Mouse (Mus musculus) heart, embryonic 12.5 days (tissue): ENCODE measurements around the gene Ppp4r3a. TPM values are rescaled to one million over a fixed set of nuclear protein-coding genes. Genes with fewer than 3 reads are reported as not detected.
"Not testable (repeated sequence)": the region's sequence is repeated elsewhere in the genome, so short reads cannot be mapped to it uniquely, and the experiment has no call there.

Experiments
- ATAC-seq: fragments of 200-750 bp; cut with Nextera tagmentation; 2 replicates; pipeline ENCODE4 v1.8.0; 2017; ENCODE audit warnings: moderate TSS enrichment, moderate library complexity; ENCODE audit not compliant: insufficient number of reproducible peaks, low FRiP score
- H3K27ac ChIP-seq: fragments of 300-500 bp; sonication (generic); 2 replicates; pipeline ENCODE4 v1.5.1; 2016; ENCODE audit warnings: mild to moderate bottlenecking, moderate library complexity; ENCODE audit not compliant: poor library complexity, severe bottlenecking
- H3K27me3 ChIP-seq: fragments of 300-500 bp; sonication (generic); replicated peaks from 2 replicates; pipeline ENCODE4 v1.6.1; 2016; ENCODE audit warnings: mild to moderate bottlenecking, moderate library complexity
- H3K36me3 ChIP-seq: fragments of 300-500 bp; sonication (generic); 2 replicates; pipeline ENCODE4 v1.6.1; 2016; ENCODE audit warnings: mild to moderate bottlenecking, moderate library complexity
- H3K4me1 ChIP-seq: fragments of 300-500 bp; sonication (generic); replicated peaks from 2 replicates; pipeline ENCODE4 v1.6.1; 2016; ENCODE audit warnings: mild to moderate bottlenecking
- H3K4me2 ChIP-seq: fragments of 300-500 bp; sonication (generic); 2 replicates; pipeline ENCODE4 v1.6.1; 2016; ENCODE audit warnings: mild to moderate bottlenecking, moderate library complexity
- H3K4me3 ChIP-seq: fragments of 300-500 bp; sonication (generic); 2 replicates; pipeline ENCODE4 v1.5.1; 2016; ENCODE audit warnings: mild to moderate bottlenecking
- H3K9ac ChIP-seq: fragments of 300-500 bp; sonication (generic); 2 replicates; pipeline ENCODE4 v1.6.1; 2016; ENCODE audit warnings: mild to moderate bottlenecking, moderate library complexity
- H3K9me3 ChIP-seq: fragments of 300-500 bp; sonication (generic); replicated peaks from 2 replicates; pipeline ENCODE4 v1.6.1; 2016; ENCODE audit warnings: mild to moderate bottlenecking, moderate library complexity
- WGBS: fragments of 180-500 bp; shearing (Covaris S2); methylation state at CpG from one replicate; pipeline ENCODE4 v1.1.7; 2016; 5-methylcytosine and 5-hydroxymethylcytosine counted together
- polyA plus RNA-seq: library from polyadenylated mRNA; unstranded; fragments of >200 nt; fragmentation: Nextera tagmentation; extraction: Ambion mirVana; gene quantifications from 2 replicates; pipeline ENCODE4 v1.2.1, GENCODE M21; 2016

Gene Ppp4r3a
- polyA plus RNA-seq, 1 experiment from 2014 or later, result 49.1 TPM

DNA sequence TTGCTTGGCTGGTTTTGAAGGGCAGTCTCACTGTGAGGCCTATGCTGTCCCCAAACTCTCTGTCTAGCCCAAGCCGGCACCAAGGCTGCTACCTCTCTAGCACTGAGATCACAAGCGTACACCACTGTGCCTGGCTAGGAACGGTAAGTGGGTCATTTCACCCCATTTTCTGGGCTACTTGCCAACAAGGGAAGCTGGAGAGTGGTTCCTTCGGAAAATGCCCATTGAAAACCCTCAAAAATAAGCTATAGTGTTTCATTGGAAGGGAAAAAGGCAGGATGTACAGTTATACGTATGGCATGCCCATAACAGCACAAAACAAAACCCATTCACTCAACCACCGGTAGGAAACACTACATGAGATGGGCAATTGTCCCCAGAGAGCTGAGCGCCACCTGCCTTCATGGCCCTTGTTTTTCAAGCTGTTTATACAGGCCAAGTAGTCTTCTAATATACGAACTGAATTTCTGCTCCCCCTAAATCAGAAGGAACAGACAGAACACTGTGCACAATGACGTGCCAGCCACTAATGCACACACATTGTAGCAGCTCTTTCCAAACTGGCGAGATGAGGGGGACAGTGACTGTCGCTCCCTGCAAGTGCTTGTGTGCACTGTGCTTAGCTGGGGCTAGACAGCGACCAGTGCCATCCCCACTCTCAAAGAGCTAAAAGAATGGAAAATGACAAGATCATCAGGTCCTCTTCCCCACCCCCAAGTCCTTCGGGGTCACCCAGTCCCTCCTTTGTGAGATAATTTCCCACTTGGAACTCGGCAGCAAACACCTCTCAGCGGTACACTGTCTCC, 63.1 kb downstream of the Ppp4r3a start:
- Histone ChIP-seq H3K4me3 (no peak overlapping the region), H3K27me3 (peaks cover 59% of the 10 kb centered on the region), H3K4me1 (peaks cover 22% of the 10 kb centered on the region), H3K36me3 (no peaks in the 10 kb centered on the region), H3K9ac (no peak overlapping the region), H3K27ac (no peak overlapping the region), H3K9me3 (0 out of 2 replicates have a peak, but pooled peaks cover 4% of the 10 kb centered on the region), H3K4me2 (no peak overlapping the region)
- ATAC-seq, result no peak
- 85% methylated on average over 15 of the region's 15 CpGs for WGBS

DNA sequence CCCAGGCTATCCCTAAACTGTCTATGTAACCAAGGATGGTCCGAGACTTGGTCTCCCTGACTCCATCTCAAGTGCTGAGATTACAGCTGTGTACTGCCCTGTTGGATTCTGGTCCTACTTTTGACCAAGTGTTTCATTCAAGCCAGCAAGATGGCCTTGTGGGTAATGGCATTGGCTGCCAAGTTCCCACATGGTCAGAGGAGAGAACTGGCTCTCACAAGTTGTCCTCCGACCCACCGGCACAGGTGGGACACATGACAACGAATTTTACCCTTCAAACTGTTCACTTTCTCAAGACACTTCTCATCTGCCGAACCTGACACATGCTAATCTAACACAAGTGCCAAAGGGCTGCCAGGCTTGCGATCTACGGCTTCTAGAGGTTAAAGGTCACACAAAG, 64.1 kb downstream of the Ppp4r3a start:
- 0 out of 2 replicates have a peak, but pooled peaks cover 4% of the 10 kb centered on the region for H3K9me3 ChIP-seq
- peaks cover 58% of the 10 kb centered on the region for H3K27me3 ChIP-seq

DNA sequence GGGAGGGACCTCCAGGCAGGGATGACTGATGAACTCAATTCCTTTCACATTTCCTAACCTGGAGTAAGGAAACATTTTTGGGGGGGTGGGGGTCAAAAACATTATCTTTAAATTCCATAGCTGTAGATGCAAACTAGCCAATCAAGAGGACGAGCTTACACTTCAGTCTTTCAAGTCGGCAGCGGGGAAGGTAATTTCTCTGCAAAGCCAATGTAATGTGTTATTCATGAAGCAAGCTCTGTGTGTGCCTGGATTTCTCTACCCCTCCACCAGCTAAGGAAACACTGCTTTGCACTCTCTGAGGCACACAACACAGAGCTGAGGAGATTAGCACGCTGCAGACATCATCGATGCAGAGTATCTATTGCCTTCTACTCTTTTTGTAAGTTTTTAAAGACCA, 64.5 kb downstream of the Ppp4r3a start:
- no peak for ATAC-seq
- Histone ChIP-seq H3K36me3 (no peaks in the 10 kb centered on the region), H3K27me3 (peaks cover 58% of the 10 kb centered on the region), H3K9ac (no peak overlapping the region), H3K27ac (no peak overlapping the region), H3K4me2 (no peak overlapping the region), H3K4me3 (no peak overlapping the region), H3K4me1 (peaks cover 16% of the 10 kb centered on the region), H3K9me3 (0 out of 2 replicates have a peak, but pooled peaks cover 4% of the 10 kb centered on the region)
- 81% methylated on average over 5 of the region's 5 CpGs for WGBS

More for the DNA sequence above, 64.1 kb downstream of the Ppp4r3a start:
- Histone ChIP-seq H3K4me1 (peaks cover 16% of the 10 kb centered on the region), H3K4me2 (no peak overlapping the region), H3K4me3 (no peak overlapping the region), H3K9ac (no peak overlapping the region), H3K27ac (no peak overlapping the region), H3K36me3 (no peaks in the 10 kb centered on the region)
- no peak for ATAC-seq
- WGBS, result 87% methylated on average over 7 of the region's 7 CpGs

DNA sequence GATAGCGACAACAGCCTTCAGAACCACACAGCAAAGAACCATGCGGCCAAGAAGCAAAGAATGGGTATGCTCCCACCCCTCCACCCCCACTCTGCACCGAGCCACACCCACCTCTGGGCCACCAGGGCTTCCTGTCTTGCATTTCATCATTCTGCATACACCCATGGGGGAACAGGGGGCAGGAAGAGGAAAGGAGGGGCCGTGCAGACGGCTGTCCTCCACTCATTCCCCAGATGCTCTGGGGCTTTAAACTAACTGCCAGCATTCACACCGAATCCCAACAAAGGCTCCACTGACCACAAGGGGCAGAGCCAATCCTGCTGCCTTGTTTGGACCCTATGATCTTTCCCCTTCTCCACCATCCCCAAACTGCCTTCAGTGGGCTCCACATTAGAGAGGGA, 65.5 kb downstream of the Ppp4r3a start:
- Histone ChIP-seq H3K36me3 (no peaks in the 10 kb centered on the region), H3K4me2 (peak overlapping the region; percentile 39), H3K9ac (no peak overlapping the region), H3K9me3 (0 out of 2 replicates have a peak, but pooled peaks cover 4% of the 10 kb centered on the region), H3K27me3 (peaks cover 53% of the 10 kb centered on the region), H3K4me1 (peaks cover 16% of the 10 kb centered on the region), H3K4me3 (no peak overlapping the region), H3K27ac (no peak overlapping the region)
- peak; percentile 73 for ATAC-seq
- 13% methylated on average over 6 of the region's 6 CpGs for WGBS

DNA sequence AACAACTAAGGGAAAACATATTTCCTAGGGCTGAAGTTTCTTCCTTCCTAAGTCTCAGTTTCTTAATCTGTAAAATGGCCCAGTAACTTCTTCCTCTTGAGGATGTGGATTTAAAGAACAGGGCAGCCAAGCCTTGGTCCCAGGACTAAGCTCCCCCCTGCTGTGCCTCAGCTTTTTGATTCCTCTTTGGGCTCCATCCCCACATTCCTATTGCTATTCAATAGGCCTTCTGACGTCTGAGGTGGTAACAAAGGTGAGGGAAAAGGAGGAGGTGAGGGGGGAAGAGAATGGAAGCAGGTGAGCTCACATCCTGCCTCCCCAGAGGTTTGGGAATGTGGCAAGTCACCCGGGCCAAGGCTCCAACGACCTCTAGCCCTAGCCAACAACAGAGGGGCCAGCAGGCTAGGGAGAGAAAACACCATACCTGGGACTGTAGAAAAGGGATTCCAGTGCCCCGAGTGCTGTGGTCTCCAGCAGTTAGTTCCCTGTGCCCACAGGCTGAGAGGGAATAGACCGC, 67.0 kb downstream of the Ppp4r3a start:
- 47% methylated on average over 5 of the region's 5 CpGs for WGBS
- no peak overlapping the region for H3K27ac ChIP-seq
- 0 out of 2 replicates have a peak, but pooled peaks cover 4% of the 10 kb centered on the region for H3K9me3 ChIP-seq
- ATAC-seq, result no peak
- peaks cover 28% of the 10 kb centered on the region for H3K4me1 ChIP-seq
- H3K27me3 ChIP-seq, result peaks cover 46% of the 10 kb centered on the region
- H3K4me3 ChIP-seq, result no peak overlapping the region
- H3K4me2 ChIP-seq, result no peak overlapping the region
- no peaks in the 10 kb centered on the region for H3K36me3 ChIP-seq
- no peak overlapping the region for H3K9ac ChIP-seq

DNA sequence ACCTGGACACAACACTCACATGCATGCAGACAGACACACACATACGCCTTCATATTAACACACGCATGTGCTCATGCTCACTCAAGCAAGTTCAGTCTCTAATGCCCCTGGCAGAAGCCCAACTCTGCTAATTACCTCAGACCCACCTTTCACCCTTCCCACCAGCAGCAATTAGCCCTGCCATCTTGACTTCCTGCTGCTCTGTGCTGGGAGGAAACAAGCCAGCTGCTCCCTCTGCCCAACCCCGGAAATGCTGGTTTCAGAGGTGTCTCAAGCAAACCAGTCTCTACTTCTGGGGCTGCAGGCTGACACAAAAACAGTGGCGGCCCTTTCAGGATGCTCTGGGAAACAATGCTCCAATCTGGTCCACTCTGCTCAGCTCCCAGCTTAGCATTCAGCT, 67.6 kb downstream of the Ppp4r3a start:
- Histone ChIP-seq H3K4me1 (peaks cover 28% of the 10 kb centered on the region), H3K27me3 (peaks cover 45% of the 10 kb centered on the region), H3K9me3 (0 out of 2 replicates have a peak, but pooled peaks cover 4% of the 10 kb centered on the region), H3K9ac (no peak overlapping the region), H3K36me3 (no peaks in the 10 kb centered on the region), H3K27ac (no peak overlapping the region), H3K4me2 (no peak overlapping the region), H3K4me3 (no peak overlapping the region)
- 51% methylated on average over 4 of the region's 4 CpGs for WGBS
- ATAC-seq, result no peak

DNA sequence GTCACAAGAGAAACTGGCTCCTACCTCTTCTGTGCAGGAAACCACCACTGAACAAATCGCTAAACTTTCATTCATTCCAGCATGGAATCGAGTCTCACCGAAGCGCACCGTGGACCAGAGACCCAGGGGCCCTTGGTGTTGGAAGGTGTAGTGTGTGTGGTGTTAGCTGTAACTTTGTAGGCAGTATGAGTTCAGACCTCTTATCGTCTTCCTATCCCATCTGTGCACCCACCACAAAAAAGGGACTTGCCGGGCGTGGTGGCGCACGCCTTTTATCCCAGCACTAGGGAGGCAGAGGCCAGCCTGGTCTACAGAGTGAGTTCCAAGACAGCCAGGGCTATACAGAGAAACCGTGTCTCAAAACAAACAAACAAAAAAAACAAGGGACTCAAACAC, 68.3 kb downstream of the Ppp4r3a start:
- WGBS, result 73% methylated on average over 11 of the region's 11 CpGs
- Histone ChIP-seq H3K4me3 (no peak overlapping the region), H3K27ac (no peak overlapping the region), H3K9me3 (0 out of 2 replicates have a peak, but pooled peaks cover 4% of the 10 kb centered on the region), H3K4me1 (peaks cover 28% of the 10 kb centered on the region), H3K36me3 (no peaks in the 10 kb centered on the region), H3K9ac (no peak overlapping the region), H3K4me2 (no peak overlapping the region), H3K27me3 (peaks cover 44% of the 10 kb centered on the region)
- no peak for ATAC-seq

DNA sequence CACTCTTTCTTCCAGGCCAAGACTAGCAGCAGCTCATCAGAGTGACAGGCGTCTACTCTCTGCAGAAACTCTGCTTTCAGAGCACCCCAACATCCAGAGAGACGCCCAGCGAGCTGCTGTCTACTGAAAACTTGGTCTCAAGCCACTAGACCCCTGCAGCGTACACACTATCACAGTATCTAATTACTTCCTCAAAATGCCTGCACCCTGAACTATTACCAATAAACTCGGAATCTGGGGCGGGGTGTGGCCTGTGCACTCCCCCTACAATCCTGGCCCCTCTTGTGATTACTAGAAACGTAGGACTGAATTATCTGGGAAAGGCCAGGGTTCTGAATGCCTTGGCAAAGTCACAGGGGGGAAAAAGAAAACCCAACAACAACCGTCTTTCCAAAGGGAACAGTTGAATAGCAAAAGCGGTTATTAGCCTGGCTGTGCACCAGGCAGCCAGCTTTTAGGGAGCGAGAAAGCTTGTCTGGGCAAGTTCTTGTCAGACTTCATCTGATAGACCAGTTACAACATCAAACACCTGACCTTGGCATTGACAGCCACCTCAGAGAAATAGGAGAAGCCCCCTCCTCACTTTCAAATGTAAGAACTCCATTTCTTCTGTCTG, 68.8 kb downstream of the Ppp4r3a start:
- H3K4me2 ChIP-seq, result no peak overlapping the region
- H3K4me3 ChIP-seq, result no peak overlapping the region
- H3K27me3 ChIP-seq, result peaks cover 44% of the 10 kb centered on the region
- H3K36me3 ChIP-seq, result no peaks in the 10 kb centered on the region
- peaks cover 28% of the 10 kb centered on the region for H3K4me1 ChIP-seq
- 69% methylated on average over 10 of the region's 10 CpGs for WGBS
- 0 out of 2 replicates have a peak, but pooled peaks cover under 1% of the 10 kb centered on the region for H3K9me3 ChIP-seq
- no peak overlapping the region for H3K9ac ChIP-seq
- no peak for ATAC-seq
- no peak overlapping the region for H3K27ac ChIP-seq

DNA sequence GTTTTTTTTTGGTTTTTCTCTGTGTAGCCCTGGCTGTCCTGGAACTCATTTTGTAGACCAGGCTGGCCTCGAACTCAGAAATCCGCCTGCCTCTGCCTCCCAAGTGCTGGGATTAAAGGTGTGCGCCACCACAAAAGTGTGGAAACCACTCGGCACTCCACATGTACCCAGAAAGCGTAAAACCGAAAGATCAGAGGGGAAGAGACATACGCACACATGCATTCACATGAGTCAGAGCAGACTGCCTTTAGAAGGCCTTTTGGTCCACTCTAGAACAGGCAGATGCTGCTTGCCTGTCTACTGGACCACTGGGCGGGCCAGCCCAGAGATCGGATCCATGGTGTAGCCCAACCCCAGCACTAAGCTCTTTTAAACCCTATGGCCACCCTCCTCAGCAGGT, 69.8 kb downstream of the Ppp4r3a start:
- 90% methylated on average over 9 of the region's 9 CpGs for WGBS
- Histone ChIP-seq H3K4me1 (peaks cover 25% of the 10 kb centered on the region), H3K27me3 (peaks cover 47% of the 10 kb centered on the region)
- not testable (repeated sequence) for ATAC-seq, H3K4me2 ChIP-seq, H3K36me3 ChIP-seq, H3K9ac ChIP-seq, H3K27ac ChIP-seq, H3K9me3 ChIP-seq, H3K4me3 ChIP-seq

DNA sequence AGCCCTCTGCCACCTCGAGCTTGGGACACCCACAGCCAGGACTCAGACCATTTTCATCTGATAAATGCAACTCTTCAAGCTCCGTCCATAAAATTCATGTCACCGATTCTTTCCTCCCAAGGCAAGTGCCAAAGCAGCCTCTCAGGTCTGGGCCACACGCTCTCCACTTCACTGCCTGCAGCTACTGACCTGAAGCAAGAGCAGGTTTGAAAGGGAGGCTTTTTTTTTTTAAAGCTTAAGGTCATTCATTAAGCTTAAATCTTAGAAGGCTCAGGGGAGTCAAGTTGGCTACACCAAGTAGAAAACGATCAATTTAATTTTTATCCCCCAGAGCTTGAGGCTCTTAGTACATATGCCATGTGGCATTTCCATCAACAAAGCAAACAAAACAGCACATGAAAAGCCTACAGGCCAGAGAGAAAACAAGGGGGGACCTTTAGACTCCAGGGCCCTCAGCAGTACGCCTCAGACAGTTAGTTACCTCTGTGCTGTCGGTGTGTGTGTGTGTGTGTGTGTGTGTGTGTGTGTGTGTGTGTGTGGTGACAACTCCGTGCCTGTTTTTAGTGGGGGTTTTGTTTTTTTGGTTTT, 70.3 kb downstream of the Ppp4r3a start:
- Histone ChIP-seq H3K27me3 (peaks cover 47% of the 10 kb centered on the region), H3K36me3 (no peaks in the 10 kb centered on the region), H3K27ac (no peak overlapping the region), H3K4me1 (peaks cover 25% of the 10 kb centered on the region), H3K9ac (no peak overlapping the region), H3K9me3 (no peaks in the 10 kb centered on the region), H3K4me3 (no peak overlapping the region), H3K4me2 (no peak overlapping the region)
- no peak for ATAC-seq
- 71% methylated on average over 8 of the region's 8 CpGs for WGBS
